ENCODE assay signal across 19 mouse cellular contexts in genomic region chr14:59157016-59157698, GRCm38 (mm10). TPM values are rescaled to one million over a fixed set of nuclear protein-coding genes. Genes with fewer than 3 reads are reported as not detected.
DNase-seq lines count a peak whose midpoint lies in the region; ATAC-seq and TF ChIP-seq lines count a peak whose summit lies in the region.
"Had no signal": no experiment of that assay in that cellular context is flagged by ENCODE, and none has a peak within 500 bp of the region (broad histone marks: within the 10 kb centered on the region; RNA-seq: fewer than 3 reads in every experiment).

No protein-coding gene starts in this region.

- no peak overlapping the region for H3K4me3 ChIP-seq in liver, embryonic 12.5 days
- no peak overlapping the region for H3K4me3 ChIP-seq in small intestine, adult 2 months (ENCODE audit: low read depth, low read length)
- H3K4me3 ChIP-seq: heart, embryonic 12.5 days; hindbrain, embryonic 12.5 days had no signal

- no peak overlapping the region for H3K4me2 ChIP-seq in liver, embryonic 12.5 days
- H3K4me2 ChIP-seq: heart, embryonic 12.5 days; hindbrain, embryonic 12.5 days had no signal

- no peak overlapping the region for H3K27ac ChIP-seq in liver, embryonic 12.5 days
- peak overlapping the region; percentile 77; the same call in 1 of the 2 replicates for H3K27ac ChIP-seq in small intestine, adult 2 months (ENCODE audit: insufficient read depth, low read depth, low read length)
- H3K27ac ChIP-seq: hindbrain, embryonic 12.5 days had no signal

- no peaks in the 10 kb centered on the region for H3K9me3 ChIP-seq in liver, embryonic 12.5 days (replicated peaks)
- H3K9me3 ChIP-seq: heart, embryonic 12.5 days; hindbrain, embryonic 12.5 days had no signal

- no peak for ATAC-seq in liver, embryonic 12.5 days

- no peak for TF ChIP-seq POLR2A in small intestine, adult 2 months (IDR thresholded peaks at IDR 0.05; ENCODE audit: low read depth, low read length)

- no peaks in the 10 kb centered on the region for H3K36me3 ChIP-seq in liver, embryonic 12.5 days
- H3K36me3 ChIP-seq in small intestine, adult 2 months (ENCODE audit: control insufficient read depth, insufficient read depth, low read length) = no peaks in the 10 kb centered on the region
- H3K36me3 ChIP-seq: heart, embryonic 12.5 days; hindbrain, embryonic 12.5 days had no signal

- no peaks in the 10 kb centered on the region for H3K27me3 ChIP-seq in liver, embryonic 12.5 days (replicated peaks)
- H3K27me3 ChIP-seq in small intestine, adult 2 months (ENCODE audit: control insufficient read depth, insufficient read depth, low read length) = no peaks in the 10 kb centered on the region
- H3K27me3 ChIP-seq: CH12.LX; heart, embryonic 12.5 days; hindbrain, embryonic 12.5 days had no signal

- intact Hi-C loops in gastrocnemius, postnatal 14 days (cut with DNase I; ENCODE audit: low total_unique reads) = no loop called here

- H3K4me1 ChIP-seq in liver, embryonic 12.5 days = no peaks in the 10 kb centered on the region
- H3K4me1 ChIP-seq in small intestine, adult 2 months (ENCODE audit: control insufficient read depth, insufficient read depth, insufficient read length, low read length) = peaks cover 6% of the 10 kb centered on the region; the same call in 1 of the 2 replicates
- H3K4me1 ChIP-seq: heart, embryonic 12.5 days; hindbrain, embryonic 12.5 days had no signal

- 37% methylated on average over 3 of the region's 3 CpGs for WGBS in liver, embryonic 12.5 days (ENCODE audit: insufficient replicate concordance)
- WGBS in small intestine, adult 2 months = 16% methylated on average over 3 of the region's 3 CpGs

- DNase-seq in liver = peak; percentile 20
- DNase-seq in induced T-regulatory cell, adult 2 months (ENCODE audit: low read depth) = peak; percentile 7
- peak; percentile 43 for DNase-seq in kidney, postnatal 10 days
- no peak for DNase-seq in gastrocnemius, postnatal 14 days
- no peak for DNase-seq in spleen, postnatal 10 days (ENCODE audit: low spot score in 2 of 2)
- DNase-seq: cerebellum, postnatal 10 days; gastrocnemius, postnatal 36 days; lung, adult 2 months had no signal

- no peak for TF ChIP-seq CTCF in small intestine, adult 2 months (IDR thresholded peaks at IDR 0.05; ENCODE audit: extremely low read depth, insufficient read length, insufficient replicate concordance, low read depth, low read length)

- H3K9ac ChIP-seq in liver, embryonic 12.5 days = no peak overlapping the region
- H3K9ac ChIP-seq: heart, embryonic 12.5 days; hindbrain, embryonic 12.5 days had no signal

RNA-seq across cellular contexts. Expression of gene 1700129C05Rik, which starts 14.5 kb away (rescaled TPM):
- polyA plus RNA-seq in liver, embryonic 12.5 days (2016; fragmentation: Nextera tagmentation; extraction: Ambion mirVana) = not detected in 2 replicates
- polyA plus RNA-seq in small intestine, adult 2 months (2012; rRNA removed) = not detected in 2 replicates
- not detected for total RNA-seq in gastrocnemius, postnatal 14 days (2021)
- total RNA-seq: CH12.LX; gastrocnemius, postnatal 36 days; left cerebral cortex, postnatal 14 days; monocyte, adult 5-6 weeks had no signal
- polyA plus RNA-seq: frontal cortex, adult 2 months; heart, embryonic 12.5 days; hindbrain, embryonic 12.5 days; lung, adult 2 months; neural tube, embryonic 14.5 days; spleen, adult 2 months; urinary bladder, adult 2 months had no signal

RNA-seq across cellular contexts. Expression of gene Gm5142, which starts 21.4 kb away (rescaled TPM):
- not detected in 2 replicates for polyA plus RNA-seq in liver, embryonic 12.5 days (2016; fragmentation: Nextera tagmentation; extraction: Ambion mirVana)
- polyA plus RNA-seq in small intestine, adult 2 months (2012; rRNA removed) = not detected in 2 replicates
- not detected for total RNA-seq in gastrocnemius, postnatal 14 days (2021)
- total RNA-seq: CH12.LX; gastrocnemius, postnatal 36 days; left cerebral cortex, postnatal 14 days; monocyte, adult 5-6 weeks had no signal
- polyA plus RNA-seq: frontal cortex, adult 2 months; heart, embryonic 12.5 days; hindbrain, embryonic 12.5 days; lung, adult 2 months; neural tube, embryonic 14.5 days; spleen, adult 2 months; urinary bladder, adult 2 months had no signal

RNA-seq across cellular contexts. Expression of gene Rcbtb1, which starts 43.9 kb away (rescaled TPM):
- polyA plus RNA-seq in liver, embryonic 12.5 days (2016; fragmentation: Nextera tagmentation; extraction: Ambion mirVana) = 30.4 and 30.8 TPM in 2 replicates
- polyA plus RNA-seq in small intestine, adult 2 months (2012; rRNA removed) = 12.1 and 21.0 TPM in 2 replicates
- total RNA-seq in gastrocnemius, postnatal 14 days (2021) = 10 to 100 TPM; 10.5 to 11.5 TPM

Comparison
In these comparisons a context has a peak if more than half of its experiments do, and no peak if none do; other contexts are left out.
1. DNase-seq: peak in liver (single experiment), induced T-regulatory cell, adult 2 months (single experiment) and kidney, postnatal 10 days (single experiment); none in gastrocnemius, postnatal 14 days (single experiment) and spleen, postnatal 10 days (0 of 2).